Mouse (Mus musculus): Measurements from ENCODE around the gene Tnrc6b. TPM values are rescaled to one million over a fixed set of nuclear protein-coding genes. Genes with fewer than 3 reads are reported as not detected.

Gene Tnrc6b
- total and polyA plus RNA-seq, 2 experiments, result 7.3 to 18.2 TPM

GRCm38 (mm10) chr15:80711401-80712151 lies 463 bp downstream of the Tnrc6b start:
- Histone ChIP-seq H3K79me2 (ENCODE audit: control insufficient read depth, insufficient read depth, low read length) (peaks cover 23% of the 10 kb centered on the region), H3K27me3 (ENCODE audit: control insufficient read depth, insufficient read depth, low read length) (no peaks in the 10 kb centered on the region), H3K27ac (replicated peaks; ENCODE audit: insufficient read depth, low read depth, low read length) (peak overlapping the region; percentile 91), H3K4me3 (ENCODE audit: insufficient read depth, low read depth, low read length) (peak overlapping the region; percentile 88), H3K36me3 (ENCODE audit: control insufficient read depth, insufficient read depth, low read length) (no peaks in the 10 kb centered on the region), H3K9ac (ENCODE audit: low read depth, low read length) (peak overlapping the region; percentile 93), H3K4me1 (ENCODE audit: control insufficient read depth, insufficient read depth, low read length) (peaks cover 20% of the 10 kb centered on the region)
- DNase-seq (ENCODE audit: extremely low read depth, low read depth, low spot score), result no peak
- WGBS, result under 1% methylated on average over 101 of the region's 106 CpGs
- TF ChIP-seq CTCF (IDR thresholded peaks at IDR 0.05; ENCODE audit: low read depth, low read length) (no peak), POLR2A (IDR thresholded peaks at IDR 0.05; ENCODE audit: extremely low read depth, insufficient read depth, low read length) (no peak)

GRCm38 (mm10) chr15:80714299-80714698 lies 3.2 kb downstream of the Tnrc6b start:
- H3K36me3 ChIP-seq (ENCODE audit: control insufficient read depth, insufficient read depth, low read length), result no peaks in the 10 kb centered on the region
- no peak for TF ChIP-seq POLR2A (IDR thresholded peaks at IDR 0.05; ENCODE audit: extremely low read depth, insufficient read depth, low read length)
- TF ChIP-seq CTCF (IDR thresholded peaks at IDR 0.05; ENCODE audit: low read depth, low read length), result no peak
- no peak overlapping the region for H3K9ac ChIP-seq (ENCODE audit: low read depth, low read length)
- peaks cover 24% of the 10 kb centered on the region for H3K4me1 ChIP-seq (ENCODE audit: control insufficient read depth, insufficient read depth, low read length)
- peaks cover 28% of the 10 kb centered on the region for H3K79me2 ChIP-seq (ENCODE audit: control insufficient read depth, insufficient read depth, low read length)
- no peak overlapping the region for H3K4me3 ChIP-seq (ENCODE audit: insufficient read depth, low read depth, low read length)
- H3K27me3 ChIP-seq (ENCODE audit: control insufficient read depth, insufficient read depth, low read length), result no peaks in the 10 kb centered on the region
- DNase-seq (ENCODE audit: extremely low read depth, low read depth, low spot score), result no peak
- no peak overlapping the region for H3K27ac ChIP-seq (replicated peaks; ENCODE audit: insufficient read depth, low read depth, low read length)
- WGBS, result 56% methylated on average over 4 of the region's 4 CpGs

GRCm38 (mm10) chr15:80716631-80717135 lies 5.6 kb downstream of the Tnrc6b start:
- Histone ChIP-seq H3K4me1 (ENCODE audit: control insufficient read depth, insufficient read depth, low read length) (peaks cover 33% of the 10 kb centered on the region), H3K27ac (replicated peaks; ENCODE audit: insufficient read depth, low read depth, low read length) (no peak overlapping the region), H3K79me2 (ENCODE audit: control insufficient read depth, insufficient read depth, low read length) (peaks cover 35% of the 10 kb centered on the region), H3K4me3 (ENCODE audit: insufficient read depth, low read depth, low read length) (no peak overlapping the region), H3K36me3 (ENCODE audit: control insufficient read depth, insufficient read depth, low read length) (no peaks in the 10 kb centered on the region), H3K9ac (ENCODE audit: low read depth, low read length) (no peak overlapping the region), H3K27me3 (ENCODE audit: control insufficient read depth, insufficient read depth, low read length) (no peaks in the 10 kb centered on the region)
- no peak for DNase-seq (ENCODE audit: extremely low read depth, low read depth, low spot score)
- 71% methylated on average over 8 of the region's 8 CpGs for WGBS
- no peak for TF ChIP-seq POLR2A (IDR thresholded peaks at IDR 0.05; ENCODE audit: extremely low read depth, insufficient read depth, low read length)
- no peak for TF ChIP-seq CTCF (IDR thresholded peaks at IDR 0.05; ENCODE audit: low read depth, low read length)

GRCm38 (mm10) chr15:80717431-80717830 lies 6.3 kb downstream of the Tnrc6b start:
- peak; percentile 84 for DNase-seq (ENCODE audit: extremely low read depth, low read depth, low spot score)
- Histone ChIP-seq H3K27me3 (ENCODE audit: control insufficient read depth, insufficient read depth, low read length) (no peaks in the 10 kb centered on the region), H3K4me3 (ENCODE audit: insufficient read depth, low read depth, low read length) (no peak overlapping the region), H3K9ac (ENCODE audit: low read depth, low read length) (no peak overlapping the region), H3K4me1 (ENCODE audit: control insufficient read depth, insufficient read depth, low read length) (peaks cover 30% of the 10 kb centered on the region), H3K27ac (replicated peaks; ENCODE audit: insufficient read depth, low read depth, low read length) (no peak overlapping the region), H3K36me3 (ENCODE audit: control insufficient read depth, insufficient read depth, low read length) (no peaks in the 10 kb centered on the region), H3K79me2 (ENCODE audit: control insufficient read depth, insufficient read depth, low read length) (peaks cover 36% of the 10 kb centered on the region; the same call in 1 of the 2 replicates)
- WGBS, result 8% methylated on average over 1 of the region's 1 CpGs
- TF ChIP-seq CTCF (IDR thresholded peaks at IDR 0.05; ENCODE audit: low read depth, low read length) (no peak), POLR2A (IDR thresholded peaks at IDR 0.05; ENCODE audit: extremely low read depth, insufficient read depth, low read length) (no peak)

DNA sequence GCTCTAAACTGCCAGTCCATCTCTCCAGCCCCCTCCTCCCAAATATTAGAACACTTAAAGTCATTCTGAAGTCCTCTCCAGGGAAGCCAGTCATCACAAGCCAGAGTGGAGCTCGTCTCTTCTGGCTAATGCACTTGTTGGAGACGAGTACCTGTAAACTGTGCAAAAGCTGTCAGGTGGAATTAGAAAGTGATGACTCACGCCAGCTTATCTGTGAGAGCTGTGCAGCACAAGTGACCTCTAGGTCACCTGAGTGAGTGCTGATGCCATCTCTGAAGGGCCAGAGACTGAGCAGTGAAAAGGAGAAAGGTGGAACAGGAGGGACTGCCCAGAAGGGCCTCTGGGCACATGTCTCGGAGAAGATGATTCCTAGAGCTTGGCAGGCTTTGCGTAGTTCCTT lies 9.1 kb downstream of the Tnrc6b start:
- Histone ChIP-seq H3K79me2 (ENCODE audit: control insufficient read depth, insufficient read depth, low read length) (peaks cover 44% of the 10 kb centered on the region; the same call in 1 of the 2 replicates), H3K4me3 (ENCODE audit: insufficient read depth, low read depth, low read length) (no peak overlapping the region), H3K36me3 (ENCODE audit: control insufficient read depth, insufficient read depth, low read length) (no peaks in the 10 kb centered on the region), H3K4me1 (ENCODE audit: control insufficient read depth, insufficient read depth, low read length) (peaks cover 30% of the 10 kb centered on the region), H3K27ac (replicated peaks; ENCODE audit: insufficient read depth, low read depth, low read length) (peak overlapping the region; percentile 46; the same call in 1 of the 2 replicates), H3K9ac (ENCODE audit: low read depth, low read length) (no peak overlapping the region), H3K27me3 (ENCODE audit: control insufficient read depth, insufficient read depth, low read length) (no peaks in the 10 kb centered on the region)
- 31% methylated on average over 5 of the region's 5 CpGs for WGBS
- peak; percentile 83 for DNase-seq (ENCODE audit: extremely low read depth, low read depth, low spot score)
- TF ChIP-seq POLR2A (IDR thresholded peaks at IDR 0.05; ENCODE audit: extremely low read depth, insufficient read depth, low read length) (no peak), CTCF (IDR thresholded peaks at IDR 0.05; ENCODE audit: low read depth, low read length) (no peak)

- WGBS, result 65% methylated on average over 6 of the region's 6 CpGs
- peaks cover 39% of the 10 kb centered on the region; the same call in 1 of the 2 replicates for H3K79me2 ChIP-seq (ENCODE audit: control insufficient read depth, insufficient read depth, low read length)
Measured at GRCm38 (mm10) chr15:80721861-80722260, 10.7 kb downstream of the Tnrc6b start.

More at GRCm38 (mm10) chr15:80721861-80722260, 10.7 kb downstream of the Tnrc6b start:
- H3K27me3 ChIP-seq (ENCODE audit: control insufficient read depth, insufficient read depth, low read length), result no peaks in the 10 kb centered on the region
- no peak overlapping the region for H3K27ac ChIP-seq (replicated peaks; ENCODE audit: insufficient read depth, low read depth, low read length)
- H3K4me1 ChIP-seq (ENCODE audit: control insufficient read depth, insufficient read depth, low read length), result peaks cover 24% of the 10 kb centered on the region
- DNase-seq (ENCODE audit: extremely low read depth, low read depth, low spot score), result no peak
- TF ChIP-seq CTCF (IDR thresholded peaks at IDR 0.05; ENCODE audit: low read depth, low read length) (no peak), POLR2A (IDR thresholded peaks at IDR 0.05; ENCODE audit: extremely low read depth, insufficient read depth, low read length) (no peak)
- H3K36me3 ChIP-seq (ENCODE audit: control insufficient read depth, insufficient read depth, low read length), result no peaks in the 10 kb centered on the region
- H3K4me3 ChIP-seq (ENCODE audit: insufficient read depth, low read depth, low read length), result no peak overlapping the region
- no peak overlapping the region for H3K9ac ChIP-seq (ENCODE audit: low read depth, low read length)
